Mouse (Mus musculus): ENCODE measurements around the gene Sec14l5. TPM values are rescaled to one million over a fixed set of nuclear protein-coding genes. Genes with fewer than 3 reads are reported as not detected.

The Sec14l5 gene
- total RNA-seq, 1 experiment from 2014 or later, result not detected

Other genes starting within 250 kb of the Sec14l5 start
- gene Nudt16l1, start 208.3 kb upstream of the Sec14l5 start, total RNA-seq (2017), result 12.0 to 18.7 TPM (median 17.1 TPM) in 3 replicates
- 54.3 to 76.7 TPM (median 64.0 TPM) in 3 replicates for gene Anks3, start 182.9 kb upstream of the Sec14l5 start, total RNA-seq (2017)
- not detected in 3 replicates for gene Sept12, start 149.3 kb upstream of the Sec14l5 start, total RNA-seq (2017)
- not detected in 3 replicates for gene Smim22, start 139.8 kb upstream of the Sec14l5 start, total RNA-seq (2017)
- gene Rogdi, start 133.6 kb upstream of the Sec14l5 start, total RNA-seq (2017), result 16.4 to 45.3 TPM (median 35.2 TPM) in 3 replicates
- 129 to 168 TPM (median 139 TPM) in 3 replicates for gene Glyr1, start 97.2 kb upstream of the Sec14l5 start, total RNA-seq (2017)
- gene Ubn1, start 97.1 kb upstream of the Sec14l5 start, total RNA-seq (2017), result 55.2 to 74.4 TPM (median 61.2 TPM) in 3 replicates
- 0.29 to 0.78 TPM (median 0.53 TPM) in 3 replicates for gene Ppl, start 14.7 kb upstream of the Sec14l5 start, total RNA-seq (2017)
- gene Nagpa, start 56.9 kb downstream of the Sec14l5 start, total RNA-seq (2017), result 66.9 to 77.6 TPM (median 67.0 TPM) in 3 replicates
- gene AU021092, start 75.2 kb downstream of the Sec14l5 start, total RNA-seq (2017), result not detected in 3 replicates
- gene Alg1, start 86.5 kb downstream of the Sec14l5 start, total RNA-seq (2017), result 22.9 to 28.0 TPM (median 23.8 TPM) in 3 replicates
- gene Eef2kmt, start 108.9 kb downstream of the Sec14l5 start, total RNA-seq (2017), result 3.8 to 19.9 TPM (median 13.2 TPM) in 3 replicates